Mouse (Mus musculus): Measurements from ENCODE around the gene Ddx3y.

The Ddx3y gene

DNA sequence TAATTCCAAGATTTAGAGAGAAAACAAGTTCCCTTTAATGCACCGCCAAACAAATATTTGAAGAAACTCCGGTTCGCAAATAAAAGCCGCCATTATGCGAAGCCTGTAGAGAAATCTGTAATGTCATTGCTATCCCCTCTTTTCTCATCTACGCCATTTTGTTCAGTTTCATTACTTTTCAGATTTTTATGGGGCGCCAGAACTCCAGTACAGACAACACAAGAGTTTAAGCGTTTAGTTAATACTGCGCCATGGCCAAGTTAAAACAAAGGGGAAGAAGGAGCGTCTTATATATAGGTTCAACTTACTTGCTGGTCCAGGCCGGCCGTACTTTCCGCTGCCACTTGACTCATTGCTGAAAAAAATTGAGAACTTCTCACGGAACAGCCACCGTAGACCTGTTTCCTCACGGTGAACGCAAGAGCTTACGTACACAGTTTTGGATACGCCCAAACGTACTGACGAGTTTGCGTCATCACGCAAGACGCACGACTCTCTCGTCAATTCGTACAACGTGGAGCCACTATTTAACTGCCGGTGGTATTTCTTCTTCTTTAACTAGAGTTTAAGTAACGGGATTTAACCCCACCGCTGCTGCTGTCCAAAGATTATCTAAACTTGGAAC, at the start of gene Ddx3y:
Gene Ddx3y (minus strand): TSS at position 459 of the 625 bp plus-strand sequence.
- peak; percentile 97 for DNase-seq (ENCODE audit: extremely low read depth, low read depth)

DNA sequence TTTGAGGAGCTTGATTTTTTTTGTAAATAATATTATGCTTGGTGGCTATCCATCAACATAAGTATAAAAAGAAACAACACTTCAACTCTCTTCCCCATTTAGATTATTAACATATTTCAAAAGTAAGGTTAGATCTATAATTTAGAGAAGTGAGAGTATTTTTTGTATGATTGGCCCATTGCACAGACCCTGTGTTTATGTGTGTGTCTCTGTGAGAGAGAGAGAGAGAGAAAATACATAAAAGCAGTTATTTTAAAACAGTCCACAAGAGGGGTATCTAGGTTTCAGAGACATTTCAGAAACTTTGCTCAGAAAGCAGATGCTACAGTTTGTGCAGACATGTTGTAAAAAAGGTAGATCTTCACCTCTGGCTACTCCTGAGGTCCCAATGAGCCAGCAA, 7.3 kb upstream of the Ddx3y start:
- no peak for DNase-seq (ENCODE audit: extremely low read depth, low read depth)

GRCm38 (mm10) chrY:1285735-1286134, 694 bp downstream of the Ddx3y start:
- peak; percentile 70 for DNase-seq (ENCODE audit: extremely low read depth, low read depth)

DNA sequence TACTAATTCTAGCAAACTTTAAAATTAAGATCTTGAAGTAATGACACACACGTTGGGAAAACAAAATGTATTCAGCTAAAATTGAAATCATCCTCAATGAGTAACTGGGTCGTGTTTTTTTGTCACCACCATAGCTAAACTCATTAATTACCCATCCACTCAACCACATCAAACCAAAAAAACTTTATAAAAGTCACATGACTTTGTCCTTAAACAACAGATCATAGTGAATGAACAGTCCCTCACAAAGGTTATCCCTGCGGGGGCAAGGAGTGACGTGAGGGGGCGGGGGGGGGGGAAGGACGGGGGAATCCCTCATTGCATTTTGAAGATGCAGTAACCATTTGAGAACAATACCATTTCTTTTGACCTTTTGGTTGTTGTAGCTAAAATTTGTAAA, 40.3 kb downstream of the Ddx3y start:
- no peak for DNase-seq (ENCODE audit: extremely low read depth, low read depth)

GRCm38 (mm10) chrY:1245426-1245863, 41.0 kb downstream of the Ddx3y start, which contains the start of gene Uty:
Gene Uty (minus strand): TSS chrY:1245759.
- DNase-seq (ENCODE audit: extremely low read depth, low read depth): peak; percentile 96

GRCm38 (mm10) chrY:1244940-1245339, 41.5 kb downstream of the Ddx3y start:
- DNase-seq (ENCODE audit: extremely low read depth, low read depth): peak; percentile 28

GRCm38 (mm10) chrY:1244421-1244820, 42.0 kb downstream of the Ddx3y start:
- DNase-seq (ENCODE audit: extremely low read depth, low read depth): peak; percentile 29

DNA sequence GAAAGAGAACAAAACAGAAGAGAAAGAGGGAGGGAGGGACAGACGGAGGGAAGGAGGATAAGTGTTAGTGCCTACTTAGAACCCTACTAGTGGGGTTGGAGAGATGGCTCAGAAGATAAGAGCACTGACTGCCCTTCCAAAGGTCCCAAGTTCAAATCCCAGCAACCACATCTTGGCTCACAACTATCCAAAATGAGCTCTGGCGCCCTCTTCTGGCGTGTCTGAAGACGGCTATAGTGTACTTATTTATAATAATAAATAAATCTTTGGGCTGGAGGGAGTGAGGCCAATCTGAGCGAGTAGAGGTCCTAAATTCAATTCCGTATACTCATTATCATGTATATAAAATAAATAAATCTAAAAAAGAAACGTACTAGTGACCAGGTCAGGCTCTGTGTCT, 66.4 kb downstream of the Ddx3y start:
- DNase-seq (ENCODE audit: extremely low read depth, low read depth): no peak

Measured in MEL-GATA-1-ER (cell line).